Mouse (Mus musculus): ENCODE measurements around the gene Bivm. TPM values are rescaled to one million over a fixed set of nuclear protein-coding genes. Genes with fewer than 3 reads are reported as not detected.

Gene Bivm
- total RNA-seq, 2 experiments from 2014 or later, result 37.3 to 41.6 TPM

- DNase-seq (ENCODE audit: low spot score in 2 of 2), result no peak
These were observed 53.9 kb downstream of the Bivm start for GRCm38 (mm10) chr1:44172656-44173055.

GRCm38 (mm10) chr1:44173903-44174302 lies 55.1 kb downstream of the Bivm start:
- no peak for DNase-seq (ENCODE audit: low spot score in 2 of 2)

- DNase-seq (ENCODE audit: low spot score in 2 of 2), result no peak
These were observed 59.3 kb downstream of the Bivm start for GRCm38 (mm10) chr1:44178086-44178485.

- no peak for DNase-seq (ENCODE audit: low spot score in 2 of 2)
These were observed 67.6 kb downstream of the Bivm start for GRCm38 (mm10) chr1:44186396-44186795.

Other genes with a start within 250 kb of the Bivm start
- 10 to 100 TPM; 55.9 to 59.9 TPM for gene Tpp2, start 185.3 kb upstream of the Bivm start, total RNA-seq (2021)
- gene Mettl21c, start 98.9 kb upstream of the Bivm start, total RNA-seq (2021), result under 1 TPM; 0.49 to 0.50 TPM
- not detected for gene Gm8251, start 57.0 kb upstream of the Bivm start, total RNA-seq (2021)
- 10 to 100 TPM in 1 of 2 experiments, 1 to 10 TPM in 1; 6.8 to 13.1 TPM for gene Tex30, start 16.5 kb upstream of the Bivm start, total RNA-seq (2021)
- gene Kdelc1, start 149 bp upstream of the Bivm start, total RNA-seq (2021), result 10 to 100 TPM; 11.6 to 13.1 TPM
- 10 to 100 TPM; 22.2 to 25.3 TPM for gene Ercc5, start 28.8 kb downstream of the Bivm start, total RNA-seq (2021)
- not detected for gene Mettl21e, start 100.0 kb downstream of the Bivm start, total RNA-seq (2021)